Mouse (Mus musculus) stomach, embryonic 14.5 days (tissue): ENCODE results near the gene Cdv3. TPM values are rescaled to one million over a fixed set of nuclear protein-coding genes. Genes with fewer than 3 reads are reported as not detected.
A peak's percentile ranks its signal among the peaks of the same experiment; 100 is the strongest.
"Not testable (repeated sequence)": the region's sequence is repeated elsewhere in the genome, so short reads cannot be mapped to it uniquely, and the experiment has no call there.

ENCODE experiments used
- ATAC-seq: fragments of 200-750 bp; cut with Nextera tagmentation; 2 replicates; pipeline ENCODE4 v1.8.0; 2017; ENCODE audit warnings: low read depth, moderate TSS enrichment; ENCODE audit not compliant: insufficient number of reproducible peaks, insufficient read depth, low FRiP score
- H3K27ac ChIP-seq: fragments of 300-500 bp; sonication (generic); 2 replicates; pipeline ENCODE4 v1.5.1; 2014; ENCODE audit warnings: mild to moderate bottlenecking, low read length, moderate library complexity, mixed read lengths
- H3K27me3 ChIP-seq: fragments of 300-500 bp; sonication (generic); 2 replicates; pipeline ENCODE4 v1.6.1; 2014; ENCODE audit warnings: low read length, control low read depth, mixed read lengths; ENCODE audit not compliant: control insufficient read depth, insufficient read depth
- H3K36me3 ChIP-seq: fragments of 300-500 bp; sonication (generic); 2 replicates; pipeline ENCODE4 v1.6.1; 2014; ENCODE audit warnings: mild to moderate bottlenecking, control low read depth, low read length, moderate library complexity, mixed read lengths; ENCODE audit not compliant: control insufficient read depth, insufficient read depth
- H3K4me1 ChIP-seq: fragments of 300-500 bp; sonication (generic); 2 replicates; pipeline ENCODE4 v1.6.1; 2014; ENCODE audit warnings: low read length, control low read depth, mixed read lengths; ENCODE audit not compliant: control insufficient read depth, insufficient read depth
- H3K4me2 ChIP-seq: fragments of 300-500 bp; sonication (generic); replicated peaks from 2 replicates; pipeline ENCODE4 v1.6.1; 2014; ENCODE audit warnings: low read depth, low read length, control low read depth
- H3K4me3 ChIP-seq: fragments of 300-500 bp; sonication (generic); 2 replicates; pipeline ENCODE4 v1.5.1; 2014; ENCODE audit warnings: low read depth, low read length, control low read depth
- H3K9ac ChIP-seq: fragments of 300-500 bp; sonication (generic); replicated peaks from 2 replicates; pipeline ENCODE4 v1.6.1; 2014; ENCODE audit warnings: low read depth, mild to moderate bottlenecking, control low read depth, low read length, moderate library complexity, mixed read lengths
- H3K9me3 ChIP-seq: fragments of 300-500 bp; sonication (generic); 2 replicates; pipeline ENCODE4 v1.6.1; 2016; ENCODE audit warnings: low read depth, low read length, control low read depth; ENCODE audit not compliant: control insufficient read depth
- WGBS: fragments of 180-500 bp; shearing (Covaris S2); extraction: QIAGEN DNeasy Blood & Tissue Kit; methylation state at CpG from one replicate; pipeline ENCODE4 v1.1.7; 2014; 5-methylcytosine and 5-hydroxymethylcytosine counted together
- polyA plus RNA-seq: library from polyadenylated mRNA; unstranded; fragments of >200 nt; fragmentation: Nextera tagmentation; extraction: Ambion mirVana; gene quantifications from 2 replicates; pipeline ENCODE4 v1.2.1, GENCODE M21; 2014

Cdv3 gene
- polyA plus RNA-seq, 1 experiment from 2014 or later = 69.0 TPM

DNA sequence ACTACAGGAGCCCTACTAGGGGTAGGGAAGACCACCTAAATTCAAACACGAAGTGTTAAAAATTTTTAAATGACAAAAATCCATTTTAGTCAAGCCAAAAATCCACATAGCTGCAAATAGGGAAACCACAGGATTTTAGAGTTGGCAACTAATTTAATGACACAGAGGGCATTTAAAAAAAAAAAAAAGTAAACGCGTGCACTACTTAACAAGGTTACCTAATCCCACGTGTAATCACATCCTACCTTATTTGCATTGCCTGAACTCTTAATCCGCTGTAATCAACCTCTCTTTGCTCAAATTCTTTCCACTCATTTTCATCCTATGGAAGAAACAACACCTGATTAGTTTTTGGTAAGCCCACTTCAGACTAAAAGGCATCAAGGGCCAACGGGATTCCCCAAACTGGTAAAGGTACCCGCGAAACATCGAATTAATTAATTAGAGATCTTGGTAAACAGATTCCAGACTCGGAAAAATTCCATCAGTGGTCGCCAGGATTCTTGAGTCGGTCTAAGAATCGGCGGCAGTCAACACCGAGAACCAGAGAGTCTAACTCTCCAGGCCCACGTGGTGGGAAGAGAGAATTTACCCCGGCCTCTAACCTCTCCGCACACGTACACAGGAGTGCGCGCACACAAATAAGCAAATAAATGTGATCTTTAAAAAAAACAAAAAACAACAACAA, 1.8 kb downstream of the Cdv3 start:
- Histone ChIP-seq H3K4me3 (peak overlapping the region; percentile 88), H3K4me2 (peak overlapping the region; percentile 63), H3K27me3 (no peaks in the 10 kb centered on the region), H3K9ac (peak overlapping the region; percentile 92), H3K9me3 (no peaks in the 10 kb centered on the region), H3K36me3 (peaks cover 31% of the 10 kb centered on the region), H3K4me1 (peaks cover 13% of the 10 kb centered on the region; the same call in 1 of the 2 replicates), H3K27ac (no peak overlapping the region)
- ATAC-seq = no peak
- 2% methylated on average over 21 of the region's 21 CpGs for WGBS

DNA sequence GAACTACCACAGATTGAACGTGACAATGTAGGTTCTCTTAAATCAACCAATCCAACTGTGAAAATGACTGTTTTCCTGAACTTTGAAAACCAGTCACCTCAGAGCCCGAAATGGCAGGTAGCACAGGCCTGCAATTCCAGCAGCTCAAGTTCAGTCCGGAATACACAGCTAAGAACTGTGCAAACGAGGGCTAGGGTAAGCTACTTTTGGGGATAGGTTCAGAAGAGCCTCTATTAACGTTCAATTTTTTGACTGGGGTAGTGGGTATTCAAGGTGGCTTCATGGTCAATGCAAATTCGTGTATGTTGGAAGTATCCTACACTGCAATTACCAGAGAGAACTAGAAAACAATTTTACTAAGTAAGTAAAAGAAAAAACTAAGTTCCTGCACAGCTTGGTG, 2.6 kb downstream of the Cdv3 start:
- no peak overlapping the region for H3K27ac ChIP-seq
- H3K4me1 ChIP-seq = peaks cover 13% of the 10 kb centered on the region; the same call in 1 of the 2 replicates
- ATAC-seq = no peak
- WGBS = 62% methylated on average over 6 of the region's 6 CpGs
- H3K27me3 ChIP-seq = no peaks in the 10 kb centered on the region
- H3K36me3 ChIP-seq = peaks cover 39% of the 10 kb centered on the region
- peak overlapping the region; percentile 63; the same call in 1 of the 2 replicates for H3K4me2 ChIP-seq
- H3K4me3 ChIP-seq = peak overlapping the region; percentile 88; the same call in 1 of the 2 replicates
- no peak overlapping the region for H3K9ac ChIP-seq
- no peaks in the 10 kb centered on the region for H3K9me3 ChIP-seq

DNA sequence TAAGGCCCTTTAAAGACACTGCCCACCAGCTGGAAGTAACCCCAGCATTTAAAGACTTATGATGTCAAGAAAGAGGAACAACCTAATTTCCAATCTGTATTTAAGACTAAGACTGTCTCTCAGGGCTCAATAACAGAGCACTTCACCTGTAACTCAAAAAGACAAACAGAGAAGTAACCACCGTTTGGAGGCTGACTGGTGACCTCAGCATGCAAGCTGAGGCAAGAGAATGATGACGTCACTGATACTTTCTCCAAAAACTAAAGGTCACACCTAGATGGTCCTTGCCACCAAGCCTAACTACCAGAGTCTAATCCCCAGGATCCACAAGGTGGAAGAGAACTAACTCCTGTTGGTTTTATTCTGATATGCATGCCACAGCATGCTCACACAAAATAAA, 5.0 kb downstream of the Cdv3 start:
- Histone ChIP-seq H3K27ac (no peak overlapping the region), H3K4me3 (no peak overlapping the region), H3K4me1 (peaks cover 5% of the 10 kb centered on the region; the same call in 1 of the 2 replicates), H3K36me3 (peaks cover 59% of the 10 kb centered on the region), H3K4me2 (no peak overlapping the region), H3K27me3 (no peaks in the 10 kb centered on the region), H3K9me3 (no peaks in the 10 kb centered on the region), H3K9ac (no peak overlapping the region)
- ATAC-seq = no peak
- 65% methylated on average over 2 of the region's 2 CpGs for WGBS

DNA sequence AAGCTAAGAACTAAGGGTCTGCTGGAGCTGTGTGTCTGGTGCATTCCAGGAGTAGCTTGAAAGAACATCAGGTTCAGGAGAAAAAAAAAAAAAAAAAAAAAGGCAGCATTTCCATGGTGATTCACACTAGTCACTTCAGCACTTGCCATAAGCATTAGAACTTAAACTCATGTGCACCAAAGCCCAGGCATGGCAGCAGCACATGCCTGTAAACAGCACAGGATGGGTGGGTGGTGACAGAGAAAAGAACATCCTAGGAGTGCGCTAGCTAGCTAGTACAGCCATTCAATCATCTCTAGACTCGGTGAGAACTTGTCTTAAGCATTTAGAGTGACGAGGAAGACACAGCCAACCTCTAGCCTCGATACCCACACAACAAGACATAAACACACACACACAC, 7.1 kb downstream of the Cdv3 start:
- 79% methylated on average over 4 of the region's 4 CpGs for WGBS
- Histone ChIP-seq H3K36me3 (peaks cover 59% of the 10 kb centered on the region), H3K4me1 (peaks cover 5% of the 10 kb centered on the region; the same call in 1 of the 2 replicates), H3K27ac (no peak overlapping the region), H3K27me3 (no peaks in the 10 kb centered on the region), H3K9ac (no peak overlapping the region), H3K4me2 (no peak overlapping the region), H3K4me3 (no peak overlapping the region), H3K9me3 (no peaks in the 10 kb centered on the region)
- no peak for ATAC-seq

DNA sequence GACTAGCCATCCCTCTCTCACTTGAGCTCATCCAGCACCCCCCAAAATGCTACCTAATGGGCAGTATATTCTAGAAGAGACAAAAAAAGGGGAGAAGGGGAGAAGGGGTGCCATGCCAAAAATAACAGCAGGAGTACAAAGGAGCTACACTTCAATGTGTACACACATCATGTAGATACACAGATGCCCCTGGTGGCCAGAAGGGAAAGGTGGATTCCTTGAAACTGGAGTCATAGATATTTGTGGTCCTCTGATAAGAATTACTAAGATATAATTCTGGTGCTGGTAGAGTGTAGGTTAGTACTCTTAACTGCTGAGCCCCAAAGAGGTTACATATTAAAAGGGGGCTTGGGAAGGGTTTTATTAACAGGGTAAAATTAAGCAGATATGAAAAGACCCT, 7.7 kb downstream of the Cdv3 start:
- Histone ChIP-seq H3K9ac (no peak overlapping the region), H3K36me3 (peaks cover 55% of the 10 kb centered on the region)

DNA sequence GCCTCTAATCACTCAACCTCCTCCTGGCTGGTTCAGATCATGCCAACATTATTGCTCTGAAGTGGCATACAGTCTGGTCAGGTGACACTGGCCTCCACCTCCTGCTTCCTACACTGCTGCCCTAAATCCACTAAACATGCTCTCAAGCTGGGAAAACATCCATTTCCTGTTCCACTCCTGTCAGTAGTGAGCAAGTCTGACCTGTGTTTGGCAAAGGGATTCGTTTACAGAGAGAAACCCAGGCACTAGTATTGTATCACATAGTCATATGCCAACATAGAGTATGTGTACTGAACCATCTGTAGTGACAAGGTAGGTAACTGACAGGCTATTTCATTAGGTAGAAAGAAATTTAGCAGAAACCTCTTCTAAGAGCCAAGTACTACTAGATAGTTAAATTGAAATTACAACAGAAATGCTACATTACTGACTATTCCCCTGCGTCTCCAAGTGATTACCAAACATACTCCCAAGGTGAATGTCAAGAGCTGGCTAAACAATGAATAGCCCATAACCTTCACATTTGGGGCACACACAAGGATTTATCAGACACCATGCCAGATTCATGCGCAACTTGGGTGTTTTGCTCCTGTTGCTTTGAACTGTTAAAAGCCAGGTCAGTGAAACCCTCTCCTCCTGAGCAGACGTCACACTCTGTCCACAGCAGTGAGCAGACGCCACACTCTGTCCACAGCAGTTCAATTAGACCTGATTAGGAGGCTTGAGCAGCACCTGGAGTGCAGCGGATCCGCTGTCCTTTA, 12.0 kb downstream of the Cdv3 start:
- ATAC-seq, H3K4me3 ChIP-seq, H3K4me2 ChIP-seq, H3K9ac ChIP-seq, H3K9me3 ChIP-seq, H3K27me3 ChIP-seq, H3K4me1 ChIP-seq, H3K27ac ChIP-seq: not testable (repeated sequence)
- WGBS = 73% methylated on average over 5 of the region's 7 CpGs
- peaks cover 53% of the 10 kb centered on the region for H3K36me3 ChIP-seq

More for the DNA sequence above, 7.7 kb downstream of the Cdv3 start:
- no peaks in the 10 kb centered on the region for H3K9me3 ChIP-seq
- H3K4me1 ChIP-seq = no peaks in the 10 kb centered on the region
- no peaks in the 10 kb centered on the region for H3K27me3 ChIP-seq
- no peak for ATAC-seq
- H3K4me2 ChIP-seq = no peak overlapping the region
- H3K27ac ChIP-seq = no peak overlapping the region
- H3K4me3 ChIP-seq = no peak overlapping the region

DNA sequence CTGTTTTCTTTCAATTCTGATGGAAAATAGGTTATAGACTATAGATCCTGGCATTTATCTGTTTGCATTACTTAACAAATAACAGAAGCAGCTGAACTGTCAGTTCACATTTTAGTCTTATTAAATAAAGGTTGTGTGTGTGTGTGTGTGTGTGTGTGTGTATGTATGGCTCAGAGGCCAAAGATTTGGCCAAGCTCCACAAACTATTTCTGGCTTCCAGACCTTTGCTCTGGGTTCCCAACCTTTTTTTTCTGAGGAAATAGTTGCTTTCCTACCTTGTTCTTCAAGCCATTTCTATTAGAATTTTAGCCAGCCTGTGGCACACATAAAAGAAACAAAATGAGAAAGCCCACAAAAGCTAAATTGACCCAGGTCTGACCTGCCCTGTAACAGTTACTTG, 16.8 kb downstream of the Cdv3 start:
- no peak overlapping the region for H3K9ac ChIP-seq
- ATAC-seq = no peak
- H3K36me3 ChIP-seq = peaks cover 56% of the 10 kb centered on the region
- H3K27me3 ChIP-seq = no peaks in the 10 kb centered on the region
- no peaks in the 10 kb centered on the region for H3K4me1 ChIP-seq
- no peak overlapping the region for H3K4me3 ChIP-seq
- H3K9me3 ChIP-seq = no peaks in the 10 kb centered on the region
- no peak overlapping the region for H3K4me2 ChIP-seq
- H3K27ac ChIP-seq = no peak overlapping the region

DNA sequence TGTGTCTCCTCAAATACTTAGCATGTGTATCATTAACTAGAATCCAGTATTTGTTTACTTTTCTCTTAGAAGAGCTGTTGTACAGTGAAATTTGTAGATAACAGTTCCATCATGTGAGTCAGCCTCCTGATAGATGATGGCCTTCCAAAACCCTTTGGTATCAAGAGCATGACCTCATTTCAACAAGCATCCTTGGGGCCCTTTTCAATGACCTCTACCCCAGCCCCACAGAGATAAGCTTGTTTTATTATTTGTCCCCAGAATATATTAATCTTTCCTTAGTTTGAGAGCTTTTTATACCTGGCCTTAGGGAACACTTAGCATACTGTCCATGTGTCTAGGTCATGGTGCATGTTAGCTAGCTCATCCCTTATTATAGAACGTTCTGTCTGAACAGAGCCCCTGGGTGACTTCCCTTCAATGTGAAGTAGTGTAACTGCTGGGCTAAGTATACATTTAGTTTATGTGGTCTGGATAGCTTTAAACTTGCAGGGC, 17.6 kb downstream of the Cdv3 start:
- no peaks in the 10 kb centered on the region for H3K27me3 ChIP-seq
- ATAC-seq = no peak
- no peak overlapping the region for H3K9ac ChIP-seq
- no peak overlapping the region for H3K4me2 ChIP-seq
- H3K4me3 ChIP-seq = no peak overlapping the region
- no peaks in the 10 kb centered on the region for H3K9me3 ChIP-seq
- H3K27ac ChIP-seq = no peak overlapping the region
- peaks cover 63% of the 10 kb centered on the region for H3K36me3 ChIP-seq
- 83% methylated on average over 1 of the region's 1 CpGs for WGBS
- H3K4me1 ChIP-seq = no peaks in the 10 kb centered on the region
